Mouse (Mus musculus): Measurements from ENCODE around the gene Atrnl1.

- TF ChIP-seq POLR2A (IDR thresholded peaks at IDR 0.05; ENCODE audit: low read depth, low read length) (no peak), CTCF (IDR thresholded peaks at IDR 0.05; ENCODE audit: extremely low read depth, insufficient read depth, insufficient read length, insufficient replicate concordance) (no peak)
These were observed 31.7 kb downstream of the Atrnl1 start for GRCm38 (mm10) chr19:57642536-57642935.
